Mouse (Mus musculus) forebrain, postnatal 0 days (tissue): Measurements from ENCODE around the gene Wbp1. TPM values are rescaled to one million over a fixed set of nuclear protein-coding genes. Genes with fewer than 3 reads are reported as not detected.

Experiments used
- ATAC-seq: fragments of 200-750 bp; cut with Nextera tagmentation; 2 replicates; pipeline ENCODE4 v1.8.0; 2017; ENCODE audit warnings: mild to moderate bottlenecking, moderate library complexity
- DNase-seq: peaks from one replicate; pipeline ENCODE4 v3.0.0-alpha.2; 2015
- H3K27ac ChIP-seq: fragments of 300-500 bp; sonication (generic); 2 replicates; pipeline ENCODE4 v1.5.1; 2014; ENCODE audit warnings: low read depth, mild to moderate bottlenecking, antibody characterized with exemption, low read length, moderate library complexity, mixed read lengths
- H3K27me3 ChIP-seq: fragments of 300-500 bp; sonication (generic); 2 replicates; pipeline ENCODE4 v1.6.1; 2014; ENCODE audit warnings: mild to moderate bottlenecking, low read length, mixed read lengths; ENCODE audit not compliant: insufficient read depth
- H3K36me3 ChIP-seq: fragments of 300-500 bp; sonication (generic); 2 replicates; pipeline ENCODE4 v1.6.1; 2014; ENCODE audit warnings: mild to moderate bottlenecking, moderate library complexity; ENCODE audit not compliant: insufficient read depth
- H3K4me1 ChIP-seq: fragments of 300-500 bp; sonication (generic); 2 replicates; pipeline ENCODE4 v1.6.1; 2014; ENCODE audit warnings: antibody characterized with exemption; ENCODE audit not compliant: insufficient read depth
- H3K4me2 ChIP-seq: fragments of 300-500 bp; sonication (generic); 2 replicates; pipeline ENCODE4 v1.6.1; 2014; ENCODE audit warnings: low read depth, mild to moderate bottlenecking, moderate library complexity
- H3K4me3 ChIP-seq: fragments of 300-500 bp; sonication (generic); 2 replicates; pipeline ENCODE4 v1.5.1; 2014; ENCODE audit warnings: low read depth, low read length, mixed read lengths
- H3K9ac ChIP-seq: fragments of 300-500 bp; sonication (generic); 2 replicates; pipeline ENCODE4 v1.6.1; 2014; ENCODE audit warnings: mild to moderate bottlenecking
- H3K9me3 ChIP-seq: fragments of 300-500 bp; sonication (generic); 2 replicates; pipeline ENCODE4 v1.6.1; 2016; ENCODE audit warnings: low read length
- CTCF ChIP-seq: sonication (generic); IDR thresholded peaks from 2 replicates; pipeline ENCODE4 v1.5.1; 2016; ENCODE audit warnings: antibody characterized with exemption, control low read depth, low read depth
- WGBS: fragments of 180-500 bp; shearing (Covaris S2); extraction: QIAGEN DNeasy Blood & Tissue Kit; methylation state at CpG from one replicate; pipeline ENCODE4 v1.1.7; 2014; 5-methylcytosine and 5-hydroxymethylcytosine counted together
- polyA plus RNA-seq: library from polyadenylated mRNA; unstranded; fragments of >200 nt; fragmentation: Nextera tagmentation; extraction: Ambion mirVana; gene quantifications from 2 replicates; pipeline ENCODE4 v1.2.1, GENCODE M21; 2015
- total RNA-seq: library from RNA; depleted of rRNA; stranded (reverse); fragments of >200 nt; gene quantifications from 2 replicates; pipeline ENCODE4 v1.2.3, GENCODE M21; 2014

The Wbp1 gene
- total and polyA plus RNA-seq, 2 experiments from 2014 or later, result 109 to 151 TPM

DNA sequence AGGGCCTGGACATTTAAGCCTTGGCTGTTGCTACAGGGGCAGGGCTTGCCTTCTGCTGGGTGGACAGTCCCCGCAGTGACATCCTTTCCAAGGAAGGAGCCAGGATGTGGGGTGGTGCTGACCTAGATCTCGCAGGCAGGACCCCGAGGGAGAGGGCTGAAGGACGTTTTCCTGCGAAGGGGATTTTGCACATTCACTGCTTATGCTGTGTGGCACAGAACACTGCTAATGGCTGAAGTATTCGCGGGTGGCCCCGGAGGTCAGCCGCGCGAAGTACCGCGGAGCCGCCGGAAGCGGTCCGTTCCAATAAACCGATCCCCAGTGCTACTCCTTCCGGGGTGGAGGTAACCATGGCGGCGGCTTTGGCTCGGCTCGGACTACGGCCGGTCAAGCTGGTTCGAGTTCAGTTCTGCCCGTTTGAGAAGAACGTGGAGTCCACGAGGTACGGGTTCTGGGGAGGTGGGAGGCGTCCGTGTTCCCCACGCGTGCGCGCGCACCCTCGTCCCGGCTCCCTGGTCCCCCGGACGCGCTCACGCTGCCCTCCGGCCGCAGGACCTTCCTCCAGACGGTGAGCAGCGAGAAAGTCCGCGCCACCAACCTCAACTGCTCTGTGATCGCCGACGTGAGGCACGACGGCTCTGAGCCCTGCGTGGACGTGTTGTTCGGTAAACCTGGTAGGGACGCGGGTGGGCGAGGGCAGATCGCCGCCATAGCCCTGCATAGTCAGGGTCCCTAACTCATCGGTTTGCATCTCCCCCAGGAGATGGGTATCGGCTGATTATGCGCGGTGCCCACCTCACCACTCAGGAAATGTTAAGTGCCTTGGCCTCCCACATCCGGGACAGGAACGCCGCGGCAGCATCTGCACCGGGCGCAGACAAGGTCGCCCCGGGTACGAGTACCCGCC is 12.3 kb downstream of the Wbp1 start, which contains the start of gene Mrpl53:
Mrpl53 (plus strand) TSS at position 279 of the 907 bp plus-strand sequence.
- no peak for TF ChIP-seq CTCF
- WGBS, result under 1% methylated on average over 76 of the region's 76 CpGs

DNA sequence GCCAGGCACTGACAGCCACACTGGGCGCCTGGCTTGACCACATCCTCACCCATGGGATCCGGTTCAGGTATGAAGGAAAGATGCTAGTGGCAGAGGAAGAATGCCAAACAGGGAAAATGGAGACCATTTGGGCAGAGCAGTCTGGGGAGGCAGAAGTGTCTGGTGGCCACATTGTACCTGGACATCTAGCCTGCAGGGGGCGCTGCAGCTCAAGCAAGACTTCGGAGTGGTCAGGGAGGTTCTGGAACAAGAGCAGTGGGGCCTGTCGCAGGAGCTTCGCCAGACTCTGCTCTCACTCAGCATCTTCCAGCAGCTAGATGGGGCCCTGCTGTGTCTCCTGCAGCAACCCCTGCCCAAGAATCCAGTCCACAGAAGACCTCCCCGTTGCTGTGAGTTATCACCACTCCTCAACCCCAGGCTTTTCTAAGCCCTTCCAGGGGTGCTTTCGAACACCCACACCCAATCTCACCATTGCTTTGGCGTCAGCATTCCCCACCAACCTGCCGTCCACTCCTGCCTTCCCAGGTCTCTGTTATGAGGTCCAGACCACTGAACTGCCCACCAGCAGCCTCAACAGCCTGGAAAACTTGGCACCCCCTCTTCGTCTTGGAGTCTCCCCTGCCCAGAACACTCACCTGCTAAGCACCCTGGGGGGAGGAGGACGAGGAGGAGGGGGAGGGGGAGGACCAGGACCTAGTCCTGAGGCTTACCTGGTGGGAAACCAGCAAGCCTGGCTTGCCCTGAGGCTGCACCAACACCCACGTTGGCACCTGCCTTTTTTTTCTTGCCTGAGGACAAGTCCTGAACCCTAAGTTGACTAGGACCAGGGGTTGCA is 13.6 kb downstream of the Wbp1 start:
- Histone ChIP-seq H3K4me1 (peaks cover 12% of the 10 kb centered on the region; the same call in 1 of the 2 replicates), H3K36me3 (no peaks in the 10 kb centered on the region; the same call in 1 of the 2 replicates), H3K9ac (peak overlapping the region; percentile 89; the same call in 1 of the 2 replicates), H3K4me3 (peak overlapping the region; percentile 80; the same call in 1 of the 2 replicates), H3K27me3 (no peaks in the 10 kb centered on the region), H3K27ac (peak overlapping the region; percentile 88; the same call in 1 of the 2 replicates), H3K4me2 (peak overlapping the region; percentile 90), H3K9me3 (no peaks in the 10 kb centered on the region)
- peak; percentile 54 for DNase-seq
- WGBS, result 36% methylated on average over 13 of the region's 13 CpGs
- no peak for ATAC-seq
- TF ChIP-seq CTCF, result peak; percentile 75

More for the DNA sequence above, 12.3 kb downstream of the Wbp1 start, which contains the start of gene Mrpl53:
- Histone ChIP-seq H3K4me2 (peak within 1 kb of the TSS; percentile 90), H3K36me3 (no peaks in the 10 kb centered on the region; the same call in 1 of the 2 replicates), H3K4me3 (peak within 1 kb of the TSS; percentile 80), H3K4me1 (peaks cover 9% of the 10 kb centered on the region; the same call in 1 of the 2 replicates), H3K27ac (peak within 1 kb of the TSS; percentile 88), H3K27me3 (no peaks in the 10 kb centered on the region), H3K9ac (peak within 1 kb of the TSS; percentile 89), H3K9me3 (no peaks in the 10 kb centered on the region)
- peak; percentile 85 for ATAC-seq
- peak; percentile 83 for DNase-seq

DNA sequence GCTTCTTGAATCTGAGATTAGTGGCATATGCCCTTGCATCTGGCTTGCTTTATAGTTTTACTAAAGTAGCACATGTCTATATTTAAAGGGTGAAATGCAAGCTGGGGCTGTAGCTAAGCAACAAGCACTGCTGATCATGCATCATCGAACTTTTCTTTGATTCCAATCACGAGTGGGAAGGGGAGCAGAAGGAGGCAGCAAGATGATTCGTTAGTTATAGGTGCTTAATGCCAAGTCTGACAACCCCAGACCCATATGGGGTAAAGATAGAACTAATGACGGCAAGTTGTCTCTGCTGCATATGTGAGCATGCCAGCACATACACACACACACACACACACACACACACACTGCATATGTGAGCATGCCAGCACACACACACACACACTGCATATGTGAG is 17.2 kb downstream of the Wbp1 start:
- no peak overlapping the region for H3K27ac ChIP-seq
- H3K4me3 ChIP-seq, result no peak overlapping the region
- WGBS, result 36% methylated on average over 4 of the region's 4 CpGs
- H3K9ac ChIP-seq, result no peak overlapping the region
- no peak overlapping the region for H3K4me2 ChIP-seq
- ATAC-seq (peak; percentile 65), DNase-seq (peak; percentile 73)
- no peaks in the 10 kb centered on the region for H3K27me3 ChIP-seq
- TF ChIP-seq CTCF, result no peak
- H3K4me1 ChIP-seq, result peaks cover 17% of the 10 kb centered on the region; the same call in 1 of the 2 replicates
- H3K9me3 ChIP-seq, result no peaks in the 10 kb centered on the region
- H3K36me3 ChIP-seq, result no peaks in the 10 kb centered on the region; the same call in 1 of the 2 replicates

DNA sequence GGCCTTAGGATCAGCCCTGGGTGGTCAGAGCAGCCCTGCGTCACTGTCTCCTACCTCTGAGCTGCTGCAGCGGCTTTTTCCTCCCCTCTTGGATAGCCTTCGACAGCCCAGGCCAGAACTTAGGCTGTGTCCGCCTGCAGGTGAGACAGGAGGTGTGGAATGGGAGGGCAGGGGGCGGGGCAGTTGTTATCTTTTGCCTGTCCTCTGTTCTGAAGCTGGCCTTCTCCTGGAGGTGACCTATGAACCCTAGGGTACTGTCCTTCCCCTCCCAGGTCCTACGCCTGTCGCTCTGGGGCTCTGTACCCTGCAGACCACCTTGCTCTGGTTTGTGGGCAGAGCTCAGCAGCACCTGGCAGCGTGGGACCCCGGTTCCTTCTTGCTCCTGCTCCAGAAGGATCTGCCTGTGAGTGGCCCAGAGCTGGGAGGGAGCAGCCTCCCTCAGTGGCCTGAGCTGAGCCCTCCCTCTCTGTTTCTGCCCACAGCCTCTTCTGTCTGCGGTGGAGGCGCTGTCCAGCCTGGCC is 18.2 kb downstream of the Wbp1 start:
- 50% methylated on average over 11 of the region's 11 CpGs for WGBS
- no peaks in the 10 kb centered on the region for H3K27me3 ChIP-seq
- H3K4me2 ChIP-seq, result peak overlapping the region; percentile 99
- H3K9ac ChIP-seq, result peak overlapping the region; percentile 76
- no peak for DNase-seq
- H3K36me3 ChIP-seq, result no peaks in the 10 kb centered on the region; the same call in 1 of the 2 replicates
- no peak for TF ChIP-seq CTCF
- H3K4me3 ChIP-seq, result peak overlapping the region; percentile 66
- peak overlapping the region; percentile 35; the same call in 1 of the 2 replicates for H3K27ac ChIP-seq
- H3K4me1 ChIP-seq, result peaks cover 12% of the 10 kb centered on the region; the same call in 1 of the 2 replicates
- no peaks in the 10 kb centered on the region for H3K9me3 ChIP-seq
- ATAC-seq, result no peak

DNA sequence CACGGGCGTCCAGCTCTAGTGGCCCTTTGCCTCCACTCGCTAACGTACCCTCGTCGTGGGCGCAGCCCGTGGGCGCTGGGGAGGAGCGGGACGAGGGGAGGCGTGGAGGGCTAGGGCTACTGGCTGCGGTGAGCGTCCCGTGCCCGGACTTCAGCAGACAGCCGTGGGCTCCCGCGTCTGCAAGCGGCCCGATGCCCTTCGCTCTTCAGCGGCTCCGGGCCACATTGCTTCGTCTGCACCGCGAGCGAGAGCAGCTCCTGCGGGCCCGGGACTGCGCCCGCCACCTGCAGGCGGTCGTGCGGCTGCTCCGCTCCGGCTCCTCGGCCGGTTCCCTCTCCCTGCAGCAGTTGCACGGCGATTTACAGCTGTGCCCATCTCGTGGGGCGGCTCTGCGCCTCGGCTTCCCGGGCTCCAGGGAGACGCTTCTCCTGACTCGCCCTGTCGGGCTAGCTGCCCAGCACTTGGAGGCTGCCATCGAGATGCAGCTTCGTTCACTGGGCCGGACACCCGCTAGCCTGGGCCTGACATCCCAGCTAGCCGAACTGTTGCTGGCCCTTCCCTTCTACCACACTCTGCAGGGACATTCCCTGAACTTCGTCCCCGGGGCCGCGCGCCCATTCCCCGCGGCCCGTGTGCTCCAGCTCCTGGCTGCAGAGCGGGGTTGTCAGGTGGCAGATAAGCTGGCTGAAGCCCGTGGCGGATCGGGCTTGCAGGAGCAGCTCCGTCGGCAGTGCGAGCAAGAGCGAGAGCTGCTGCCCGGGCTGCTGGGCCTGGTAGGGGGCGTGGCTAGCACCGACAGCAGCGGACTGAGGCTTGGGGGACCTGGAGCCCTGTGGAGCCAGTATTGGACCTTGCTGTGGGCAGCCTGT is 19.4 kb downstream of the Wbp1 start:
- ATAC-seq, result peak; percentile 70
- H3K9ac ChIP-seq, result peak overlapping the region; percentile 76
- no peaks in the 10 kb centered on the region for H3K9me3 ChIP-seq
- H3K4me1 ChIP-seq, result peaks cover 8% of the 10 kb centered on the region; the same call in 1 of the 2 replicates
- H3K27me3 ChIP-seq, result no peaks in the 10 kb centered on the region
- TF ChIP-seq CTCF, result peak; percentile 70
- peak overlapping the region; percentile 66 for H3K4me3 ChIP-seq
- peak; percentile 74 for DNase-seq
- H3K4me2 ChIP-seq, result peak overlapping the region; percentile 99
- H3K27ac ChIP-seq, result peak overlapping the region; percentile 82
- 7% methylated on average over 74 of the region's 74 CpGs for WGBS
- no peaks in the 10 kb centered on the region; the same call in 1 of the 2 replicates for H3K36me3 ChIP-seq
